Mouse (Mus musculus) ovary, adult 18-20 months (tissue): ENCODE data around the gene Slamf9.

ENCODE experiments used
- DNase-seq: peaks from one replicate; pipeline ENCODE4 v3.0.0; 2022; ENCODE audit warnings: low spot score, mixed read lengths

Slamf9 gene

GRCm38 (mm10) chr1:172490261-172490661 is 15.1 kb downstream of the Slamf9 start:
- DNase-seq: peak; percentile 59

GRCm38 (mm10) chr1:172492047-172492446 is 16.9 kb downstream of the Slamf9 start:
- DNase-seq: no peak

GRCm38 (mm10) chr1:172493516-172493915 is 18.4 kb downstream of the Slamf9 start:
- no peak for DNase-seq

- DNase-seq: no peak
Measured at GRCm38 (mm10) chr1:172496030-172496429, 20.9 kb downstream of the Slamf9 start.

GRCm38 (mm10) chr1:172497428-172497827 is 22.3 kb downstream of the Slamf9 start:
- no peak for DNase-seq

GRCm38 (mm10) chr1:172499765-172500441 is 24.7 kb downstream of the Slamf9 start, which contains the start of gene Tagln2:
Gene Tagln2 (plus strand): TSS chr1:172500047.
- peak; percentile 75 for DNase-seq

GRCm38 (mm10) chr1:172500451-172501370 is 25.6 kb downstream of the Slamf9 start:
- DNase-seq: peak; percentile 28

- DNase-seq: no peak
Measured at GRCm38 (mm10) chr1:172501371-172502144, 26.4 kb downstream of the Slamf9 start.

- DNase-seq: no peak
Measured at GRCm38 (mm10) chr1:172502145-172503110, 27.3 kb downstream of the Slamf9 start.

GRCm38 (mm10) chr1:172503111-172503997 is 28.2 kb downstream of the Slamf9 start:
- DNase-seq: no peak

- DNase-seq: no peak
Measured at GRCm38 (mm10) chr1:172504756-172505155, 29.6 kb downstream of the Slamf9 start.

GRCm38 (mm10) chr1:172507001-172507400 is 31.8 kb downstream of the Slamf9 start:
- DNase-seq: no peak

- no peak for DNase-seq
Measured at GRCm38 (mm10) chr1:172507701-172508100, 32.5 kb downstream of the Slamf9 start.

- DNase-seq: no peak
Measured at GRCm38 (mm10) chr1:172508172-172508571, 33.0 kb downstream of the Slamf9 start.

GRCm38 (mm10) chr1:172509235-172509634 is 34.1 kb downstream of the Slamf9 start:
- DNase-seq: no peak

GRCm38 (mm10) chr1:172509983-172510382 is 34.8 kb downstream of the Slamf9 start:
- DNase-seq: no peak

- DNase-seq: no peak
Measured at GRCm38 (mm10) chr1:172510421-172510972, 35.3 kb downstream of the Slamf9 start.

- DNase-seq: peak; percentile 70
Measured at GRCm38 (mm10) chr1:172512962-172513361, 37.8 kb downstream of the Slamf9 start.

GRCm38 (mm10) chr1:172513525-172514212 is 38.5 kb downstream of the Slamf9 start:
- DNase-seq: peak; percentile 48
